Comparison of ENCODE assay signal across 9 mouse cellular contexts in the genomic region with DNA sequence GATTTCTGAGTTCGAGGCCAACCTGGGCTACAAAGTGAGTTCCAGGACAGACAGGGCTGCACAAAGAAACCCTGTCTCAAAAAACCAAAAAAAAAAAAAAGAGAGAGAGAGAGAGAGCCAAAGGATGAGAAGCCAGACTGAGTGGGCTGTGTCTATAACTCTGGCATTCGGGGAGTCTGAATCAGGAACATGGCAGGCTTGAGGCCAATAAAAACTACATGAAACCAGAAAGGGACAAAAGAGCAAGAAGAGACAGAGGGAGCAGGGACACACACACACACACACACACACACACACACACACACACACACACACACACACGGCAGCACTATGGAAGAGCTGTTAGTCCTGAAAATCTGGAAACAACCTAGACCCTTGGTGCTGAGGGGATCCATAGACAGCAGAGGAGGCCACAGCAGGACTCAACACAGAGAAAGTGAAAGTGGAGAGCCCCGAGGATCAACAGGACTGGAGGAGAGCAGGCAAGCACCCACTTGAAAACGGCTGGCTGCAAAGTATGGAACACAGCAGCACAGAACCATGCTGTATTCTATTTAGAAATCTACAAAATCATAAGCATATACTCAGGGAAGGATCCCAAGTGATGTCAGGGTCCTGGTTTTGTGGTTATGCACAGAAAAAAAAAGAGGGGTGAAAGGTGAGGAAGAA. TPM values are rescaled to one million over a fixed set of nuclear protein-coding genes. Genes with fewer than 3 reads are reported as not detected.
DNase-seq lines count a peak whose midpoint lies in the region; ATAC-seq and TF ChIP-seq lines count a peak whose summit lies in the region.
"Had no signal": no experiment of that assay in that cellular context is flagged by ENCODE, and none has a peak within 500 bp of the region (broad histone marks: within the 10 kb centered on the region; RNA-seq: fewer than 3 reads in every experiment).

No protein-coding gene starts in this region.

- H3K27me3 ChIP-seq in thymus, adult 2 months (ENCODE audit: control insufficient read depth, insufficient read depth, low read length), result no peaks in the 10 kb centered on the region
- H3K27me3 ChIP-seq in midbrain, postnatal 0 days (ENCODE audit: insufficient read depth, low read length), result no peaks in the 10 kb centered on the region

- H3K9me3 ChIP-seq in midbrain, postnatal 0 days (ENCODE audit: low read length), result no peaks in the 10 kb centered on the region

- peak; percentile 17 for DNase-seq in ovary, postnatal 36 days (ENCODE audit: low spot score)
- DNase-seq in ovary, adult 18-20 months (ENCODE audit: low spot score), result no peak
- peak; percentile 46 to 61 for DNase-seq in heart, adult 18-20 months
- peak; percentile 29 for DNase-seq in liver
- peak; percentile 33 to 68 for DNase-seq in spleen, postnatal 4 days (ENCODE audit: low spot score in 2 of 2)
- DNase-seq in thymus, adult 2 months, result no peak
- no peak for DNase-seq in right cerebral cortex, postnatal 36 days (ENCODE audit: low spot score in 2 of 2)
- DNase-seq in midbrain, postnatal 0 days (ENCODE audit: low spot score), result no peak

- no peak overlapping the region for H3K4me3 ChIP-seq in thymus, adult 2 months (ENCODE audit: control insufficient read depth, insufficient read depth, low read length)
- no peak overlapping the region for H3K4me3 ChIP-seq in midbrain, postnatal 0 days (ENCODE audit: low read depth, low read length)

- H3K36me3 ChIP-seq in thymus, adult 2 months (ENCODE audit: control insufficient read depth, insufficient read depth, low read length), result no peaks in the 10 kb centered on the region
- no peaks in the 10 kb centered on the region for H3K36me3 ChIP-seq in midbrain, postnatal 0 days (ENCODE audit: insufficient read depth, low read length)

- H3K4me1 ChIP-seq in thymus, adult 2 months (replicated peaks; ENCODE audit: control insufficient read depth, insufficient read depth, low read length), result peaks cover 11% of the 10 kb centered on the region
- no peaks in the 10 kb centered on the region for H3K4me1 ChIP-seq in midbrain, postnatal 0 days (ENCODE audit: insufficient read depth, low read length)

- no peak overlapping the region for H3K27ac ChIP-seq in thymus, adult 2 months (ENCODE audit: control insufficient read depth, insufficient read depth, low read length)
- no peak overlapping the region for H3K27ac ChIP-seq in midbrain, postnatal 0 days (ENCODE audit: low read depth, low read length)

- TF ChIP-seq POLR2A in thymus, adult 2 months (IDR thresholded peaks at IDR 0.05; ENCODE audit: control insufficient read depth, extremely low read depth, insufficient read depth, low read length, poor library complexity), result no peak

- no peak for ATAC-seq in midbrain, postnatal 0 days (ENCODE audit: low FRiP score)

- no peak for TF ChIP-seq CTCF in thymus, adult 2 months (IDR thresholded peaks at IDR 0.05; ENCODE audit: borderline replicate concordance, control insufficient read depth, extremely low read depth, insufficient read depth, low read length, poor library complexity)
- no peak for TF ChIP-seq CTCF in midbrain, postnatal 0 days (IDR thresholded peaks at IDR 0.05)

- H3K9ac ChIP-seq in midbrain, postnatal 0 days (replicated peaks; ENCODE audit: low read length, poor library complexity, severe bottlenecking), result no peak overlapping the region

- H3K4me2 ChIP-seq in midbrain, postnatal 0 days (ENCODE audit: low read depth, low read length, poor library complexity, severe bottlenecking), result no peak overlapping the region

- WGBS in thymus, adult 2 months, result 39% methylated on average over 5 of the region's 5 CpGs
- WGBS in midbrain, postnatal 0 days, result 81% methylated on average over 5 of the region's 5 CpGs

RNA-seq across cellular contexts. Expression of gene Ccl22, which starts 9.8 kb away (rescaled TPM):
- total RNA-seq in heart, adult 18-20 months (2021), result 1 to 10 TPM in 1 of 2 experiments, not detected in 1; 1.3 TPM
- polyA plus RNA-seq in thymus, adult 2 months (2012; rRNA removed), result 109 and 122 TPM in 2 replicates
- total RNA-seq in midbrain, postnatal 0 days (2014; rRNA removed), result not detected in 2 replicates
- polyA plus RNA-seq in midbrain, postnatal 0 days (2015; fragmentation: Nextera tagmentation; extraction: Ambion mirVana), result not detected in 2 replicates
- total RNA-seq: neutrophil, adult 5-6 weeks had no signal

RNA-seq across cellular contexts. Expression of gene Cx3cl1, which starts 36.2 kb away (rescaled TPM):
- total RNA-seq in heart, adult 18-20 months (2021), result 1 to 10 TPM; 5.7 to 6.1 TPM
- polyA plus RNA-seq in thymus, adult 2 months (2012; rRNA removed), result 31.0 and 33.8 TPM in 2 replicates
- total RNA-seq in midbrain, postnatal 0 days (2014; rRNA removed), result 82.0 and 111 TPM in 2 replicates
- 105 and 110 TPM in 2 replicates for polyA plus RNA-seq in midbrain, postnatal 0 days (2015; fragmentation: Nextera tagmentation; extraction: Ambion mirVana)
- total RNA-seq: neutrophil, adult 5-6 weeks had no signal

RNA-seq across cellular contexts. Expression of gene Pllp, which starts 39.5 kb away (rescaled TPM):
- total RNA-seq in heart, adult 18-20 months (2021), result under 1 TPM; 0.69 to 0.87 TPM
- polyA plus RNA-seq in thymus, adult 2 months (2012; rRNA removed), result 1.2 and 2.2 TPM in 2 replicates
- 8.4 and 9.8 TPM in 2 replicates for total RNA-seq in midbrain, postnatal 0 days (2014; rRNA removed)
- 8.6 and 10.5 TPM in 2 replicates for polyA plus RNA-seq in midbrain, postnatal 0 days (2015; fragmentation: Nextera tagmentation; extraction: Ambion mirVana)

Comparison
In these comparisons a context has a peak if more than half of its experiments do, and no peak if none do; other contexts are left out.
1. DNase-seq: peak in ovary, postnatal 36 days (single experiment), heart, adult 18-20 months (2 of 2), liver (single experiment) and spleen, postnatal 4 days (2 of 2); none in ovary, adult 18-20 months (single experiment), thymus, adult 2 months (single experiment), right cerebral cortex, postnatal 36 days (0 of 2) and midbrain, postnatal 0 days (single experiment).
2. RNA of gene Cx3cl1, which starts 36.2 kb away (total RNA-seq): 82.0 to 111 TPM in midbrain, postnatal 0 days; 5.7 to 6.1 TPM in heart, adult 18-20 months; every median in the first group is over 10 times any median in the second.